Mouse (Mus musculus) cerebellum, adult 2 months (tissue): ENCODE results near the gene Tmem165. TPM values are rescaled to one million over a fixed set of nuclear protein-coding genes. Genes with fewer than 3 reads are reported as not detected.

Source experiments
- DNase-seq, 2 experiments: peaks; one replicate each; pipeline ENCODE4 v3.0.0; 2021
- H3K27ac ChIP-seq: fragments of 200-500 bp; 2 replicates; pipeline ENCODE4 v1.5.1; 2012; ENCODE audit warnings: low read length, control low read depth, inconsistent platforms; ENCODE audit not compliant: insufficient read depth
- H3K27me3 ChIP-seq: fragments of 200-500 bp; 2 replicates; pipeline ENCODE4 v1.6.1; 2012; ENCODE audit warnings: inconsistent platforms, mild to moderate bottlenecking, low read length, moderate library complexity; ENCODE audit not compliant: control insufficient read depth, insufficient read depth
- H3K4me1 ChIP-seq: fragments of 200-500 bp; 2 replicates; pipeline ENCODE4 v1.6.1; 2011; ENCODE audit warnings: low read length; ENCODE audit not compliant: control insufficient read depth, insufficient read depth
- H3K4me3 ChIP-seq: fragments of 200-500 bp; replicated peaks from 2 replicates; pipeline ENCODE3; 2011; ENCODE audit warnings: mild to moderate bottlenecking, low read depth, low read length, control low read depth; ENCODE audit not compliant: insufficient read depth
- CTCF ChIP-seq: fragments of 200-500 bp; IDR thresholded peaks from 2 replicates; pipeline ENCODE4 v1.5.1; 2011; ENCODE audit warnings: low read depth, mild to moderate bottlenecking, control low read depth, low read length, moderate library complexity, borderline replicate concordance; ENCODE audit not compliant: insufficient read depth
- POLR2A ChIP-seq: fragments of 200-500 bp; IDR thresholded peaks from 2 replicates; pipeline ENCODE4 v1.6.1; 2011; ENCODE audit warnings: low read length, control low read depth, borderline replicate concordance; ENCODE audit not compliant: insufficient read depth
- WGBS: fragments of 180-500 bp; shearing (Covaris S2); methylation state at CpG from one replicate; pipeline ENCODE4 v1.1.7; 2018; 5-methylcytosine and 5-hydroxymethylcytosine counted together
- polyA plus RNA-seq: library from polyadenylated mRNA; depleted of rRNA; stranded (reverse); fragments of >200 nt; gene quantifications from 2 replicates; pipeline ENCODE4 v1.2.3, GENCODE M21; 2012

Gene Tmem165
- polyA plus RNA-seq, 1 experiment: 37.5 TPM

DNA sequence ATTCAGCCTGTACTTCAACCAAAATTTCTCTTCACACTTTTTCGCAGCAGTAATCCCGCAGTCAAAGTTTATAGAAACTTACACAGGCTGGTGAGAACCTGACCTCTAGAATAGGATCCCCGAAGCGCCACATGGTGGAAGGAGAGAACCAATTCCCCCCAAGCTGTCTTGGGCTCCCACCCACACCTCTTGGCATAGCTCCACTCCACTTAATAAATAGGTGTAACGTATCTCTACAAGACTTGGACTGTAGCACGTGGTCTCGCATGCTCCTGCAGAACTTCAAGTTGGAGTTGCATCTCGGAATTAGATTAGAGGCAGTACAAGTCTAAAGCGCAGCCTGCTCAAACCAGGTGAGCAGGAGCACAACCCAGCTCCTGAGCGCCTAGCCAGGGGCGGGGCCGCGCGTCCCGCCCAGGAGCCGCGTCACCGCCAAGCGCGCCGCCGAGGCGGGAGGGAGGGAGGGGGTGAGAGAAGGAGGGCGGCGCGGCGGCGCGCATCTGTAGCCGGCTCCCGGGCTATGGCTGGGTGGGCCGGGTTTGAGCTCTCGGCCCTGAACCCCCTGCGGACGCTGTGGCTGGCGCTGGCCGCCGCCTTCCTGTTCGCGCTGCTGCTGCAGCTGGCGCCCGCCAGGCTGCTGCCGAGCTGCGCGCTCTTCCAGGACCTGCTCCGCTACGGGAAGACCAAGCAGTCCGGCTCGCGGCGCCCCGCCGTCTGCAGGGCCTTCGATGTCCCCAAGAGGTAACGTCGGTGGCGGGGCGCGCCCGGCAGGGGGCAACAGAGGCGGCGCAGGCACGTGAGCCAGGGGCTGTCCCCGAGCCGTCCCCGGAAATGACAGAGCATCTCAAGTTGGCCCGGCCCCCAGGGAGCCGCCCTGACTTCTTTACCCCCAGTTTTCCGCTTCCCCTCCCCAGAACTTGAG lies 43.6 kb upstream of the Tmem165 start, which contains the start of gene Srd5a3:
Gene Srd5a3 (plus strand): TSS at position 464 of the 922 bp plus-strand sequence.
- Histone ChIP-seq H3K4me1 (no peaks in the 10 kb centered on the region), H3K27ac (peak within 1 kb of the TSS; percentile 58), H3K4me3 (peak within 1 kb of the TSS; percentile 75), H3K27me3 (no peaks in the 10 kb centered on the region)
- TF ChIP-seq POLR2A (0 out of 2 replicates have a peak, but pooled peaks have one; percentile 17), CTCF (no peak)
- 2% methylated on average over 64 of the region's 69 CpGs for WGBS
- DNase-seq: peak; percentile 83

DNA sequence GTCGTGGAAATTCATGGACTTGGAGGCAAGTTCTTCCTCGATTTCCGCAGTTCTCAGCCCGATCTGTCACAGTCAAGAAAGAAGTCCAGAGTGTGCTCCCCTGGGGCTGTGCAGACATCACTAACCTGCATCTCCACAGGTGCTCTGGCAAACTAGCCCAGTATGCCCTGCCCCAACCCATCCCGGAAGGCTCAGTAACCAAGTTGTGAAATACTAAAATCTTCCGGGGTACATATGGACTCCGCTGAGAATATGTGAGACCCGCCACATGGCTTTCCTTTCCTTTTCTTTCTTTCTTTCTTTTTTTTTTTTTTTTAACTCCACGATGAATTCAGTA lies 43.0 kb upstream of the Tmem165 start:
- H3K27ac ChIP-seq: no peak overlapping the region

DNA sequence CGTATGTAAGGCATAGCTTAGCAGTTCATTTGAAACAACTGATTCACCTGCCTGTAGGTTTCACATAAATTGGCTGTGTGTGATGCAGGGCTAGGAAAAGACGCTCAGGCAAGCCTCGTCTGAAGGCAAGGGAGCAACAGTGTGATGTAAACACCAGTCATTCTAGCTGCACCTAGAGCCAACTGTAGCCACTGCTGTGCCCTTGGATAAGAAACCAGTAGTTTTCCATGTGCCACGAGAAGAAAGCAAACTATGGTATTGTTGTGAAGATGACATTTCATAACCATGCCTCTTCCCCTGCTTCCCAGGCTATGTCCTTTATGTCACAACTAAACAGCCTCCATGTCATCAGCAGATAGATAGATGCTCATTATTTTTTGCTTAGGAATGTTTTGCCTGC lies 40.3 kb upstream of the Tmem165 start:
- TF ChIP-seq CTCF (no peak), POLR2A (no peak)
- Histone ChIP-seq H3K27ac (no peak overlapping the region), H3K4me3 (no peak overlapping the region), H3K4me1 (no peaks in the 10 kb centered on the region; the same call in 1 of the 2 replicates), H3K27me3 (no peaks in the 10 kb centered on the region)
- 91% methylated on average over 4 of the region's 4 CpGs for WGBS
- DNase-seq: no peak

More for the DNA sequence above, 43.0 kb upstream of the Tmem165 start:
- no peak for DNase-seq
- Histone ChIP-seq H3K4me3 (peak overlapping the region; percentile 75), H3K4me1 (no peaks in the 10 kb centered on the region), H3K27me3 (no peaks in the 10 kb centered on the region)
- TF ChIP-seq POLR2A (no peak), CTCF (no peak)
- WGBS: 6% methylated on average over 9 of the region's 9 CpGs

DNA sequence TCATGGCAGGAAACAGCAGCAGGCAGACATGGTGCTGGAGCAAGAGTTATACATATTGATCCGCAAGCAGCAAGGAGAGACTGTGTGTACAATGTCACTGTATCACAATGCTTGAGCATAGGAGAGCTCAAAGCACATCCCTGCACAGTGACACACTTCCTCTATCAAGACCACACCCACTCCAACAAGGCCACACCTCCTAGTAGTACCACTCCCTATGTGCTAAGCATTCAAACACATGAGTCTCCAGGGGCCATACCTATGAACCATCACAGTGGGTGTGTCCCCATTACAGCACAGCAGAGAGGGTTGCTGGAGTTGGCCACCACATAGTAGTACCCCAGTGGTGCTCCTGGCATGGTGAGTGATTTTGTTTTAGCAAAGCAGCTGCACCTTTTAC lies 37.3 kb upstream of the Tmem165 start:
- Histone ChIP-seq H3K4me1 (no peaks in the 10 kb centered on the region; the same call in 1 of the 2 replicates), H3K27ac (no peak overlapping the region), H3K27me3 (no peaks in the 10 kb centered on the region), H3K4me3 (no peak overlapping the region)
- TF ChIP-seq POLR2A: no peak
- TF ChIP-seq CTCF: no peak
- DNase-seq: no peak
- WGBS: 100% methylated on average over 1 of the region's 1 CpGs

DNA sequence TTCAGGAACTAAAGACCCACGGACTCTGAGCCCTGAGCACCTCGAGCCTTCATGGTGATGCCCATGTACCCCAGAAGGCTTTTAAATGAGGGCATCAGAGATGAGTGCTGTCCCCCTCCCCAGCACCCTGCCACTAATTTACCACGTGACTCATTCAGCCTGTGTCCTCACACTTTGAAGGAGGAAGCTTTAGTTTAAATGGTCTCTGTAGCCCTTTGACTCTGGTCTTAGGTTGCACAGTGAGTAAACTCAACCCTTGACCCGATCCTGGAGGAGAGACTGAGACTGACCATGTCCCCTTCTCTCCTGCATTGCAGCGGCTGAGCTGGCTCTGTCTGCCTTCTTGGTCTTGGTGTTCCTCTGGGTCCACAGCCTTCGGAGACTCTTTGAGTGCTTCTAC lies 34.2 kb upstream of the Tmem165 start:
- WGBS: 97% methylated on average over 6 of the region's 6 CpGs
- TF ChIP-seq CTCF: no peak
- TF ChIP-seq POLR2A: no peak
- Histone ChIP-seq H3K27me3 (no peaks in the 10 kb centered on the region), H3K27ac (no peak overlapping the region), H3K4me3 (no peak overlapping the region), H3K4me1 (no peaks in the 10 kb centered on the region; the same call in 1 of the 2 replicates)
- DNase-seq: no peak

DNA sequence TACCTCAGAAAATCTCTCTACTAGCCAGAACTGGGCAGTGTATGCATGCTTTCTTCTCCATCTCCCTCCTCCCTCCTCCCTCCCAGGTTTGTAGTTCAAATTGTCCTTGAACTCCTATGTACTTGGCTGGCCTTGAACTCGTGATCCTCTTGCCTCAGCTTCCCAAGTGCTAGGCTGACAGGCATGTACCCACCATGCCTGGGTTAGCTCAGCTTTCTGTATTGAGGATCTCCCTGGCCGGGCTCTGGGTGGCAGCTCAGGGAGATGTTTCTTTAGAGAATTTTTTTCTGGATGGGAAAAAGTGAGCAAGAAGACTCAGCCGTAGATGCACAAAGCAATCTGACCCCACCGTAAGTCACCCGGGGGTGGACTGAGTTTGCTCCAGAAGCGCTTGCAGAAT lies 30.7 kb upstream of the Tmem165 start:
- H3K27ac ChIP-seq: no peak overlapping the region
- H3K4me1 ChIP-seq: no peaks in the 10 kb centered on the region
- 91% methylated on average over 6 of the region's 6 CpGs for WGBS
- DNase-seq: no peak
- H3K4me3 ChIP-seq: no peak overlapping the region
- no peaks in the 10 kb centered on the region for H3K27me3 ChIP-seq
- no peak for TF ChIP-seq POLR2A
- no peak for TF ChIP-seq CTCF

DNA sequence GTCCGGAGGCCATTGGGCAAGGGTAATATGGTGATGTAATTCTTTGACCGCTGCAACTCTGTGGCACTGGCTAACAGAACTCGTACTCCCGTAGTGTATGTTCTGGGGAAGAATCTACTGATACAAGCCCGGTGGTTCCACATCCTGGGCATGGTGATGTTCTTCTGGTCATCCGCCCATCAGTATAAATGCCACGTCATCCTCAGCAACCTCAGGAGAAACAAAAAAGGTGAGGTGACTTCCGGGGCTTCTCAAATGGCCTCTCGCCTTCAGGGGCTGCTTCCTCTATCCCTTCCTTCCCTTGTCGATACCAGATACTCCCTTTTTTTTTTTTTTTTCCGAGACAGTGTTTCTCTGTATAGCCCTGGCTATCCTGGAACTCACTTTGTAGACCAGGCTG lies 30.2 kb upstream of the Tmem165 start:
- H3K4me1 ChIP-seq: no peaks in the 10 kb centered on the region

DNA sequence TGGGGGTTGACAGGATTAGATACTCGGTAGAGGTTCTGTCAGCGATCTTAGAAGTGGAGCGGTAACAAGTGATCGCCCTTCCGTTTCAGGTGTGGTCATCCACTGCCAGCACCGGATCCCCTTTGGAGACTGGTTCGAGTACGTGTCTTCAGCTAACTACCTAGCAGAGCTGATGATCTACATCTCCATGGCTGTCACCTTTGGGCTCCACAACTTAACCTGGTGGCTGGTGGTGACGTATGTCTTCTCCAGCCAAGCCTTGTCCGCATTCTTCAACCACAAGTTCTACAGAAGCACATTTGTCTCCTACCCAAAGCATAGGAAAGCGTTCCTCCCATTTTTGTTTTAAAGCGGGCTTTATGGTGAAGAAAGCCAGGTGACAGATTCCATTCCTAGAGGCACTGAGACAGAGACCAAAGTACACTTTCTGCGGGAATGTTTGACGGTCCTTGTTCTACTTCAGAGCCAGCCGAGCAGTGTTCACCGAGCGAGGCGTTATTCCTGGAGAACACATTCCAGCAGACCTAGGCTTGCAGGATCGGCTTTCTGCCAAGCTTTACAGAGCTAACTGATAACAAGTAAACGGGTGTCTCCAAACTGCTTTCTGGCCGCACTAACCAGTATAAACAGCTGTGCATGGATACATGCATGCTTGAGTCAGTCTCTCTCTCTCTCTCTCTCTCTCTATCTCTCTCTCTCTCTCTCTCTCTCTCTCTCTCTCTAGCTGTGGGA lies 29.1 kb upstream of the Tmem165 start:
- TF ChIP-seq POLR2A (no peak), CTCF (no peak)
- H3K4me3 ChIP-seq: no peak overlapping the region
- H3K27me3 ChIP-seq: no peaks in the 10 kb centered on the region
- 94% methylated on average over 21 of the region's 21 CpGs for WGBS
- no peaks in the 10 kb centered on the region for H3K4me1 ChIP-seq
- DNase-seq: no peak
- H3K27ac ChIP-seq: no peak overlapping the region

More for the DNA sequence above, 30.2 kb upstream of the Tmem165 start:
- no peak for DNase-seq
- Histone ChIP-seq H3K27me3 (no peaks in the 10 kb centered on the region), H3K4me3 (no peak overlapping the region), H3K27ac (no peak overlapping the region)
- 90% methylated on average over 11 of the region's 11 CpGs for WGBS
- TF ChIP-seq POLR2A (no peak), CTCF (no peak)
